Mouse (Mus musculus) MEL (cell line): ENCODE data around the gene Sh3rf1.

Experiments used
- ELF1 ChIP-seq: IDR thresholded peaks from 2 replicates; pipeline ENCODE4 v1.6.1; 2014; ENCODE audit warnings: low read depth, mild to moderate bottlenecking, inconsistent platforms, low read length, improper control_type of control experiment, moderate library complexity
- EP300 ChIP-seq, 2 experiments: IDR thresholded peaks; 2 replicates each; pipeline ENCODE4 v1.6.1; 2011; ENCODE audit warnings: improper control_type of control experiment in 2 of 2, low read length in 2 of 2, low read depth in 1 of 2, mild to moderate bottlenecking in 1 of 2
- MEF2A ChIP-seq: IDR thresholded peaks from 2 replicates; pipeline ENCODE4 v1.6.1; 2014; ENCODE audit warnings: low read depth, mild to moderate bottlenecking, inconsistent platforms, low read length, improper control_type of control experiment; ENCODE audit not compliant: poor library complexity, insufficient replicate concordance, severe bottlenecking; ENCODE audit errors: extremely low read depth
- POLR2A ChIP-seq, 2 experiments: IDR thresholded peaks; 2 replicates each; pipeline ENCODE4 v1.6.1; 2011 to 2012; ENCODE audit warnings: low read length in 2 of 2, mild to moderate bottlenecking in 2 of 2, control low read depth in 1 of 2, improper control_type of control experiment in 1 of 2, low read depth in 1 of 2, moderate library complexity in 1 of 2; ENCODE audit not compliant: control insufficient read depth in 1 of 2, insufficient read depth in 1 of 2, poor library complexity in 1 of 2
- RCOR1 ChIP-seq: IDR thresholded peaks from 2 replicates; pipeline ENCODE4 v1.6.1; 2012; ENCODE audit warnings: low read depth, mild to moderate bottlenecking, inconsistent platforms, low read length, improper control_type of control experiment

- no peak for TF ChIP-seq EP300 (IDR thresholded peaks at IDR 0.05; ENCODE audit: low read depth in 1 of 2, low read length in 2 of 2)
- TF ChIP-seq RCOR1, result no peak
- TF ChIP-seq POLR2A (IDR thresholded peaks at IDR 0.05; ENCODE audit: control insufficient read depth in 1 of 2, insufficient read depth in 1 of 2, low read depth in 1 of 2, low read length in 2 of 2, poor library complexity in 1 of 2), result no peak
- no peak for TF ChIP-seq MEF2A
- no peak for TF ChIP-seq ELF1
These were observed 124.8 kb downstream of the Sh3rf1 start for GRCm38 (mm10) chr8:61348518-61348917.
